Mouse (Mus musculus): ENCODE data around the gene Map1lc3b. TPM values are rescaled to one million over a fixed set of nuclear protein-coding genes. Genes with fewer than 3 reads are reported as not detected.

Gene Map1lc3b
- polyA plus RNA-seq, 1 experiment from 2014 or later = 214 TPM

Other genes starting within 250 kb of the Map1lc3b start
- gene 1700018B08Rik, start 46.0 kb upstream of the Map1lc3b start, polyA plus RNA-seq (2016; fragmentation: Nextera tagmentation; extraction: Ambion mirVana) = not detected in 2 replicates
- 23.9 and 26.7 TPM in 2 replicates for gene Fbxo31, start 11.6 kb upstream of the Map1lc3b start, polyA plus RNA-seq (2016; fragmentation: Nextera tagmentation; extraction: Ambion mirVana)
- gene Zcchc14, start 62.5 kb downstream of the Map1lc3b start, polyA plus RNA-seq (2016; fragmentation: Nextera tagmentation; extraction: Ambion mirVana) = 20.0 and 21.2 TPM in 2 replicates
- 6.7 and 8.6 TPM in 2 replicates for gene Jph3, start 139.3 kb downstream of the Map1lc3b start, polyA plus RNA-seq (2016; fragmentation: Nextera tagmentation; extraction: Ambion mirVana)
- gene Klhdc4, start 239.2 kb downstream of the Map1lc3b start, polyA plus RNA-seq (2016; fragmentation: Nextera tagmentation; extraction: Ambion mirVana) = 45.2 and 46.6 TPM in 2 replicates

Measured in embryonic facial prominence, embryonic 12.5 days (tissue).